Mouse (Mus musculus) megakaryocyte progenitor cell, adult 5-6 weeks (primary cell): ENCODE measurements around the gene Slc25a38. TPM values are rescaled to one million over a fixed set of nuclear protein-coding genes. Genes with fewer than 3 reads are reported as not detected.
"Not testable (repeated sequence)": the region's sequence is repeated elsewhere in the genome, so short reads cannot be mapped to it uniquely, and the experiment has no call there.

Experiments
- ATAC-seq: replicated peaks from 2 replicates; pipeline ENCODE4 v1.8.0; 2016; ENCODE audit warnings: mild to moderate bottlenecking, moderate TSS enrichment, inconsistent platforms; ENCODE audit not compliant: poor library complexity
- total RNA-seq, 2 experiments: library from RNA; stranded (forward) in 1 of 2; stranded (reverse) in 1 of 2; fragments of 157-497, 149-512 nt in 1 of 2; fragments of 200-1000 nt in 1 of 2; gene quantifications; 2 replicates each; pipeline versions ENCODE4 v1.2.3 to v1.2.4; 2015 to 2017

Slc25a38 gene
- total RNA-seq, 2 experiments from 2014 or later = 17.1 to 19.7 TPM

DNA sequence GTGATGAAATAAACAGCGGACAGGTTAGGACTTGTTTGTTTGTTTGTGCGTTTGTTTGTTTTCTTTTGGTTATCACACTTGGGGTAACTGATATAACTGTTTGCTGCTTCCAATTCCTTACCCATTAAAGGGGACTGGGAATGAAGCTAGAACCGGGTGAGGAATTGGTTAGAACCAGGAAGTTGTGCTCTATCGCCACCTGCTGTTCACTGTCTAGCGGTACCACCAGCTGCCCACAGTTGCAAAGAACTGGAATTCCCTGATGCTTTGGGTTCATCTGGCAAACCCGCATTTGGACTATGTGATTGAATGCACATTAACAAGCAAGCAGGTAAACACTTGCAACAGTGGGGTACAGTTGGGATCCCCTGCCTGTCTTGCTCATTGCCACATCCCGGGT lies 11.5 kb upstream of the Slc25a38 start:
- ATAC-seq = peak; percentile 96

DNA sequence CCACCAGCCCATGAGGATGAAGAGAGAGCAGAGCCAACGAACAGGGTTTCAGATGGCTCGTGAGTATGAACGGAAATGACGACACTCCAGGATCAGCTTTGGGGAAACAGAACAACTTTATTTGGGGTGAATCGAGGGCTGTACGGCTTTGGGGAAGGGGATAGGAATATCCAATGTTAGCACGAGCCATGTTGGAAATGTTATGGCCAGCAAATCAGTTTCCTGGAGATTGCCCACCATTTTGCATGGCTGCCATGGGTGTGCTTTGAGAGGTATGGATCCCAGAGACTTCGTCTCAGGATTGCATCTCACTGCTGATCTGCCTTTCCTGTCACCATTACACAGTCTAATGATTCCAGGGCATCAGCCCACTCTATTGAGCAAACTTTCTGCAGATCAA lies 10.9 kb upstream of the Slc25a38 start:
- no peak for ATAC-seq

DNA sequence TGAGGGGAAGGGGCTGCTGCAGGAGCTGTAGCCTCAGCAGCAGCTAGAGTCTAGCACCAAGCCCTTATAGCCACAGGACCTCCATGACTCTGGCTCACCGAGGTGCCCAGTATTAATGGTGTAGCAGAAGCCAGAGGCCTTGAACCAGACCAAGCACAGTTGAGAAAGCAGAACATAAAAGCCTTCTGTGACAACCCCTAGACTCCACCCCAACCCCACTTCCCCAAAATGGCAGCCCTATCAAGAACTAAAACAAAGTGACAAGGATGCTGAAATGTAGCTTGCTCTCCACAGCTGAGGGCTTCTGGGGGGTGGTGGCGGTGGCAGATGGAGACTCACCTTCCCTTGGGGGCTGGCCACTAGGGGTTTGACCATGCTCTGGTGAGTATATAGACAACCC lies 9.0 kb upstream of the Slc25a38 start:
- ATAC-seq = peak; percentile 48; the same call in 1 of the 2 replicates

DNA sequence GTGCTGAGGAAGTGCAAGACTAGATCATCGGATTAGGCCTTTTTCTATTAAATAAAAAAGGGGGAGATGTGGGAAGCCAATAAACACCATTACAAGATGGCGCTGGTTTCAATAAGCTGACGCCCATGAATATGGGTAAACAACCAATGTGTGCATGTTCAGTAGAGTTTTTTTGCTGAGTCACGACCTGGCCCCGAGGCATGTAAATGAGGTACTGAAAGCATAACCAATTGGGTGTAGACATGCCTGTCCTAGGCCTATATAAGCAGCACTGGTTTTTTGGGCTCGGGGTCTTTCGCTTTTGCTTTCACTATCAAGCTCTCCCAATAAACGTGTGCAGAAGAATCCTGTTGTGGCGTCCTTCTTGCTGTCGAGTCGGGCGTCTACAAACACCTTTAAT lies 1.2 kb upstream of the Slc25a38 start:
- not testable (repeated sequence) for ATAC-seq

DNA sequence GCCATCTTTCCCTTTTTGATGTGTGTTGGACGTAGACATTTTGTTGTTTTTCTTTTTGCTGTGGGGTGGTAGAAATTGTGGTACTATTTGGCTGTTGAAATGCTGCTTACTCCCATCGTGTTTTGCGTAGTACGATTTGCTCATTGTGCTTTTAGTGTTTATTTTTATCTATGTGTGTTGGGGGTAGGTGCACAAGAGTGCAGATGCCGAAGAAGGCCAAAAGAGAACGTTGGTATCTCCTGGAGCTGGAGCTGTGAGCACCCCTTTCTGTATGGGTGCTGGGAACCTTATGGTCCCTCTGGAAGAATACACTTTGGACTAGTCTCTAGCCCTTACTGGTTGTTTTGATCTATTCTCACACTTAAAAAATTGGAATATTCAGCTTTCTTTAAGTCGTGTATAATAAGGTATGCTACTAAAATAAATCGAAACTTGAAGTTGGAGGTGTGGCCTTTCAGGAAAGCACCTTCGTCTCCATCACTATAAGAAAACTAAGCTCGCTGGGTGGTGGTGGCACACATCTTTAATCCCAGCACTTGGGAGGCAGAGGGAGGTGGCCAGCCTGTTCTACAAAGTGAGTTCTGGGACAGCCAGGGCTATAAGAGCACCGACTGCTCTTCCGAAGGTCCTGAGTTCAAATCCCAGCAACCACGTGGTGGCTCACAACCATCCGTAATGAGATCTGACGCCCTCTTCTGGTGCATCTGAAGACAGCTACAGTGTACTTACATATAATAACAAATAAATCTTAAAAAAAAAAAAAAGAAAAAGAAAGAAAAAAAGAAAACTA lies 1.2 kb downstream of the Slc25a38 start:
- ATAC-seq = no peak

DNA sequence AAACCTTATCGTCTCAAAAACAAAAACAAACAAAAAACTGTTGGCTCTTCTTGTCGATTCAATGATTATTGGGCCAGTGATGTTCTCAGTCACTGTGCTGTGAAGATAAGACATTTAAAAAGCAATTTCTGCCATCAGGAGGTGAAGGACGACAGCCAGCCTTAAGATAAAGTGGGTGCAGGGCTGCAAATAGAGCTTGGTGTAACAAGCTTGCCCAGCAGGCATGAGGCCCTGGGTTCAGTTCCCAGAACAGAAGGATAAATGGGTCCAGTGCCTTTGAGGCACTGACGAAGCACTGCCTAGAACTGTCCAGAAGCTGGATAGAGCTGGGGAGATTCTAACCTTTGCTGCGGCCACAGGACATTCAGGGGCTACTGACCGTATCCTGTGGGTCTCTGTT lies 2.3 kb downstream of the Slc25a38 start:
- ATAC-seq = peak; percentile 27

DNA sequence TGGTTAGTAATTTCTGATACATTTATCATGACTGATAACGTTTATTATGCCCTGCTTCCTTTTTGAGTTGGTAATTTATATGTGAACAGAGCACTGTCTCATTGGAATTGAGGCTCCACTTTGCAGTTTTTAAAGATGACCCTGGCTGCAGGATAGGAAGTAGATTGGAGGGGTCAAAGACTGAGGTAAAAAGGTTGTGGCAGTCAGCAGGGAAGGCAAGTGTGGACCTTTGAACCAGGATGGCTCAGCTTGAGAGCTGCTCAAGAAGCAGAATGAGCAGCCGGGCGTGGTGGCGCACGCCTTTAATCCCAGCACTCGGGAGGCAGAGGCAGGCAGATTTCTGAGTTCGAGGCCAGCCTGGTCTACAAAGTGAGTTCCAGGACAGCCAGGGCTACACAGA lies 3.3 kb downstream of the Slc25a38 start:
- no peak for ATAC-seq

DNA sequence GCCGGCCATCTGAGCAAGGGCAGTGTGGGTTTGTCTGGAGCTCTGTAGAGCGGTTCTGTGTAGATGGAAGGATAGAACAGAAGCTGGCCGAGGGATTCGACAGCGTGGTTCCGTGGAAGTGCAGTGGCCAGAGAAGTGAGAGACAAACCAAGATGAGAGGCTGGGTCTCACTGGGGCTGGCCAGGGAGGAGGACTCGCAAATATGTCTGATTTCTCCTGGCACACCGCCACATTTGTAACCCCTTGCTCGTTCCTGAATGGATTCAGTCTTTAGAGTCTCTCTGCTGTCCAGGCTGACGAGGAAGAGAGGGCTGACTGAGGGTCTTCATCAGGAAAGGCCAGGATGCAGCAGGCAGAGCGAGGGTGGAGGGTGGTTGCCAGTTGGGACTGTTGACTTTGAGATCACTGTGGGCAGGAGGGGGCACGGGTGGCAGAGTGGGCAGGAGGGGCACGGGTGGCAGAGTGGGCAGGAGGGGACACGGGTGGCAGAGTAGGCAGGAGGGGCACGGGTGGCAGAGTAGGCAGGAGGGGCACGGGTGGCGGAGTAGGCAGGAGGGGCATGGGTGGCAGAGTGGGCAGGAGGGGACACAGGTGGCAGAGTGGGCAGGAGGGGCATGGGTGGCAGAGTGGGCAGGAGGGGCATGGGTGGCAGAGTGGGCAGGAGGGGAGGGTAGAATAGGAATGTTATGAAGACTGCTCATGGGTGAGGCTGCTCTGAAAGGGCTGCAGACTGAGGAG lies 4.0 kb downstream of the Slc25a38 start:
- no peak for ATAC-seq

DNA sequence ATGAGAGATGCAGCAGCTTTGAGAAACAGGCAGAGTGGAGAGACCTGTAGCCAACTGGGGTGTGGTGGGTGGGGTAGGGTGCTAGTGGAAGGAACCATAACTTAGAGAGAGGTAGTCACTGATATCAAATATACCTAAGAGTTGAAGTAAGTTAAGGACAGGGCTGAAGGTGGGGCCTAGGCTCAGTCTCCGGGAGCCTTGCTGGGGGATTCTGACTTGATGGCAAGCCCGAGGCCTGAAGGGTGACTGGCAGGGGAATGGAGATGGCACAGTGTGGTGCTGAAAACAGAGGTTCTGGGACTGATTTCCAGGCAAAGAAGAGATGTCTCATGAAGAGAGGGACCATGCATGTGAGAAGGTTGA lies 4.6 kb downstream of the Slc25a38 start:
- ATAC-seq = no peak

DNA sequence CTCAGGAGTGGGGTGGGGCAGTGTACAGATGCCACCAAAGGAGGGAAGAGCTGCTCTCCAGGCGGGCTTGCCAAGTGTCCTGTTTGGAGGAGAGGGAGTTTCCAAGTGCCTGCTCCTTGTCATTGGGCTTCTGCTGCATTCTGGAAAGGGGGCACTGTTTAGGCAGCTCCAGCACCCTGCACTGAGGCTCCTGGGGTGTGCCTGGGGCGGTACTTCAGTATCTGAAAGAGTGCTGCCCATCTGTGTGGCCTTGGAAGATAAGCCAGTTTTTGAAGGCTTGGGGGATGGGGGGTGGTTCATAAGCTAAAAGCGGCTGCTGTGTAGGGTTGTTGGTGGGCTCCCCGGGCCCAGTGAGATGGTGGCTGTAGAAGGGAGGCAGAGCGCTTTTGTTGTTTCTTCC lies 5.4 kb downstream of the Slc25a38 start:
- ATAC-seq = peak; percentile 65

DNA sequence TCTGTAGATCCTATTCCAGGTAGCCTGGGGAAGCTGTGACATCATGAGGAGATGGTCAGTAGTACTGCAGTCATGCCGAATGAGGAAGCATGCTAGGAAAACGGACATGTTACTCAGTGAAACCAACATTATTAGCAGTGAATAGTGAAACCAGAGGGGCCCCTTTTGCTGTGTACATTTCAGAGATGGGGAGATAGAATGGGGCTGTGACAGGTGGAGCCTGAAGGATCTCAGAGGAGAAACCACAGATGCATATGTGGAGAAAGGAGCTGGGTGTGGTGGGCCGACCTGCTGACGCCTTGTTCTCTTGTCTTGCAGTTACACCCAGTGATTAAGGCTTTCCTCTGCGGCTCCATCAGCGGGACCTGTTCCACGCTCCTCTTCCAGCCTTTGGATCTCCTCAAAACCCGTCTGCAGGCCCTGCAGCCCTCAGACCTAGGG lies 6.0 kb downstream of the Slc25a38 start:
- peak; percentile 38 for ATAC-seq

DNA sequence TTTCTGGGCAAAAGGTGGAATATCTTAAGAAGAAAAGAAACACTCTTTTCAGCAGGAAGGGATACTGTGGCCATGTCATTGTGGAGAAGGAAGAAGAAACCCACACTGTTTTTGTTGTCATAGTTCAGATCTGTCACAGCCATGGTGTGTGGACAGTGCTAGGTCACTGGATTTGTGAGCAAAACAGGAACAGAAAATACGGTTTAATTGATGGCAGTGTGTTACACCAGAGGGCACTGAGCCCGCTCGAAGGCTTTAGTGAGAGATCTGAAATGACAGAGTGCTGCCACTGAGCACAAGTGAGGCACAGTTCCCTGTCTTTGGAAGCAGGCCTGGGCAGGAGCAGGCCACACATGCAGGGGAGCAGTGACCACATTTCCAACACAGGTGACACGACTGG lies 8.0 kb downstream of the Slc25a38 start:
- ATAC-seq = peak; percentile 27

DNA sequence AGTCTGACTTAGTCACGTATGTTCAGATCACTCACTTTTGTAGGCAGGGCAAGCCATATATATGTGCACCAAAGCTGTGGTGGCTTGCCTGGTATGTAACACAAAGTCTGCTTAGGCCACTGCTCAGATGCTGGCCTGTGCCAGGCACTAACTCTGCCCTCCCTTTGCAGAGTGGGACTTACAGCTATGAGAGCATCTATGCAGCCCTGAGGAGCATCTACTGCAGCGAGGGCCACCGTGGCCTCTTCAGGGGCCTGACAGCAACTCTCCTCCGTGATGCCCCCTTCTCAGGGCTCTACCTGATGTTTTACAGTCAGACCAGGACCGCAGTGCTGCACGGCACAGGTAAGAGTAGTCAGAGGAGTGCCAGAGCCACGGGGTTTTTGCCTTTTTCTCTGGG lies 10.3 kb downstream of the Slc25a38 start:
- ATAC-seq = no peak

DNA sequence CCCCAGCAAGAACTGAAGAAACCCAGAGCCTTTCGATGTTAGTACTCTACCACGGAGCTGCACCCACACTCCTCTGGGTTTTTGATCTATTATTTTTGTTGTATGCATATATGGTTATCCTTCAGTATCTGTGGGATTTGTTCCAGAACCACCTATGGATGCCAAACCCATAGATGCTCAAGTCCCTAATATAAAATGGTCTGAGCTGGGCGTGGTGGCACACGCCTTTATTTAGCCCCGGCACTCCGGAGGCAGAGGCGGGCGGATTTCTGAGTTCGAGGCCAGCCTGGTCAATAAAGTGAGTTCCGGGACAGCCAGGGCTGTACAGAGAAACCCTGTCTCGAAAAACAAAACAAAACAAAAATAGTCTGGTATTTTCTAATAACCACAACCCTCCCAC lies 16.7 kb downstream of the Slc25a38 start:
- no peak for ATAC-seq

DNA sequence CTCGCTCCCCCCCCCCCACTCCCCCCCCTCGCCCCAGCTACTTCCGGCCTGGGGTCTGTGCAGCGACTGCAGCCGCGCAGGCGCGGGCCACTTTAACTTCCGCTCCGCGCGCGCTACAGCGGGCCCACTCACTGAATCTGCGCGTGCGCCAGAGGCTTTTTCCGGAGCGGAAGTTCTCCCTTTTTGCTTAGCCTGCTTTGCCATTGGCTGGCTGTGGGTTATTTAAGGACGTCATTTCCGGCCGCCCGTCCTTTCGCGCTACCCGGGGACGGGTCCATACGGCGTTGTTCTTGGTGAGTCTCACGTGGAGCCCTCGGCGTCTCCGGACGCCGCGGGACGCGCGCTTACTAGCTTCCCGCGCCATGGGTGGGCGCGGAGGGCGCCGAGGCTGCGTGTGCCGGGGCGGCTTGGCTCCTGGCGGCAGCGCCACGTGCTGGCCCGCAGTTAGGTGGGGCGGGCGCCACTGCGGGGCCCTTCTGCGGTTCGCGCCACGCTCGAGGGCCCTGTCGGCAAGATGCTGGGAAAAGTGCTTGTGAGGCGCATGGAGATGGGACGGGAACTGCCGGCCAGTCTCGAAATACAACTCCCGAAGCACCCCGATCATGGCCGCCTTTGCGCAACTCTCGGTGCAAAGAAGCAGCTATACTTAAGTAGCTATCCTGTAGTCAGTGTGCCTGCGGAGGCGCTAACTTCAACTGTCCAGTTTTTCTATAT lies 17.5 kb downstream of the Slc25a38 start, which contains the start of gene Rpsa:
TSS of gene Rpsa (plus strand) at position 152 of the 714 bp plus-strand sequence.
- peak; percentile 85 for ATAC-seq

DNA sequence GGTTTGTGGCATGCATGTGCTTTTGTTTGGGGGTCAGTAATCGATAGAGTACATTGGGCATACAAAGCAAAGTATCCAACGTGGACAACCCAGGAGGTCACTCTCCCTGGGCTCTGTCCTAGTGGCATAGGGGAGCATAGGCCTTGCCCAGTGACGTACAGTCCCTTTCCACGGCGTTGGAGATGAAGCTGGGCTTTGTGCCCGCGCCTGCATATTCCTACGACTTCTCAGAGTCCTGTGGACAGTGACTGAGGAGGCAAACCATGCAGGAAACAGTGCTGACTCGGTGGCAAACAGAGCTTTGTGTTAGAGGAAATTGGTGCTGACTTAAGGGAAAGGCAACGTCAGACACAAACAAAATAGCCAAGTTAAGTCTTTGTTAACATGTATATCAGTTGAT lies 19.1 kb downstream of the Slc25a38 start:
- no peak for ATAC-seq

DNA sequence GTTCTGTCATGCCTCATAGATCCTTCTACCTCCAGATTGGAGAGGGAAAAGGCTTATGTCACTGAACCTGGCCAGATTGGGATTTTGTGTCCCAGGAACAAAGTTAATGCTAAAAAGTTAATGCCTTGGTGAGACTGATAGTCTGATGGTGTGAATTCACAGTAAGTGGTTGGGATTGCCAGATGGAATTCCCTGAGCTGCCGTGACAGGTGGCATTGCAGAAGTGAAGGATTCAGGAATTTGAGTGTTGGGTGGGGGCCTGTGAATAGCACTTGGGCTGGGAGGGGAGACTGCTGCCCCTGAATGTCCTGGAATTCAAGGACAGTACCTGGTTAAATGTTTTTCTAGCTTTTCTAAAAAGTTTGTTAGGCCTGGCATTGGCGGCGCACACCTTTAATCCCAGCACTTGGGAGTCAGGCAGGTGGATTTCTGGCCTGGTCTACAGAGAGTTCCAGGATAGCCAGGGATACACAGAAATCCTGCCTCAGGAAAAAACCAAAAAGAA lies 21.7 kb downstream of the Slc25a38 start:
- ATAC-seq = no peak

DNA sequence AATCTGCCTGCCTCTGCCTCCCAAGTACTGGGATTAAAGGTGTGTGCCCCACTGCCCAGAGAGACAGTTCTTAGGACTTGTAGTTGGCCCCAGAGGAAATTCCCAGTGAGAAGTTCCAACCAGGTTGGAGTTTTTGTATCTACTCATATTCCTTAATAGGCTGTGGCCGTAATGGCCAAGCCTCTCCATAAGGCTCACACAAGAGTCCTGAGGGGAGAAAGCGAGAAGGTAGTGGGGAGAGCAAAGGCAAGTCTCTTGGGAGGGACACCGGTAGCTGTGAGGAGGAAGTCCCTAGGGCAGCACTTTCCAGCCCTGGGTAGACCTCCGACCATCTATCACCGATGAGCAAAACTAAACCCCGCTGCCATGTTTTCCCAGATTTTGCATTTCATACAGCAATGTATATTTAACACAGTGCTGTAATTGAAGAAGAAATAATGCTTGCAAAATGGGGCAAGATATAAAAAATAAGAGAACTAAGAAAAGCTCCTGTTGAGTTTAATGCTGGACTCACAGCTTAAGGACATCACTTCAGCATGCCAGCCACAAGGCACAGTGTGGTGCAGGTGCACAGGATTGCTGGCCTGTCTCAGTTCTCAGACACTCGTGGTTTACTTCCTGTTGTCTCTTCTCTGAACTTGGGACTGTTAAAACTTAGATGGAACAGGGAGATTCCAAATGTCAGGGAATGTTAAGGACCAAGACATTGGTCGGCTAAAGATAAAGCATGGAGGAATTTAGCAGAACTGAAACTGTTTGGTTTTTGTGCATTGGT lies 23.0 kb downstream of the Slc25a38 start:
- ATAC-seq = peak; percentile 21

DNA sequence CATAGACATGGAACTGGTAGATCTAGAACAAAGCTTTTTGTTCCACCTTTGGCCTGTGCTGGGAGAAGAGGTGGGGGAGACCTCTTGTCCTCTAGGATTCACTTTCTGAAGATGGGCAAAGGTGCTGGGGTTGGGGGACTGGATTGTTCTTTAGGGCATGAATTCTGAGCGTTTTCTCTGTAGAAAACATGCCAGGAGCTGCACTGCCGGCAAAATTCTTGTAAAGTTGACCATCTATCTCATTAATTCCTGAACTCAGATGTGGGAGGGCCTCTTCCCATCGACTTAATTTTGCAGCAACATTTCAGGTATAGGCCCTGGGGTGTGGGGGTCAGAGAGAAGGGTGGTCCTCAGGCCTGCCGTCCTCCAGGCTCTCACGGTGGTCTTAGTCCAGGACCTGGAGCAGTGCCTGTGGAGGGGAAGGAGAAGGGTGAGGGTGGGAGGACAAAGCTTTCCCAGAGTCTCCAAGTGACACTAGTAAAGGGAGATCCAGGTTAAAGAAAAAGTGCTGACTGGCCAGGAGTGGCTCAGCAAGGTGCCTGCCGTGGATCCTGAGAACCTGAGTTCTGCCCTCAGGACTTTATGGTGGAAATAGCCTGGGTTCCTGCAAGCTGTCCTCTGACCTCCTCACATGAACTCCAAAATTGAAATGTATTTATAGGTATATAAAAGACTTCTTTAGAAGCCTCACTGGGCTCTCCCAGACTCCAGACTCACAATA lies 23.7 kb downstream of the Slc25a38 start:
- 0 out of 2 replicates have a peak, but pooled peaks have one; percentile 3 for ATAC-seq
